Mouse (Mus musculus): Measurements from ENCODE around the gene Ush1g.

The Ush1g gene

GRCm38 (mm10) chr11:115287386-115287785, 34.5 kb downstream of the Ush1g start:
- no peak for DNase-seq (ENCODE audit: low spot score)

DNA sequence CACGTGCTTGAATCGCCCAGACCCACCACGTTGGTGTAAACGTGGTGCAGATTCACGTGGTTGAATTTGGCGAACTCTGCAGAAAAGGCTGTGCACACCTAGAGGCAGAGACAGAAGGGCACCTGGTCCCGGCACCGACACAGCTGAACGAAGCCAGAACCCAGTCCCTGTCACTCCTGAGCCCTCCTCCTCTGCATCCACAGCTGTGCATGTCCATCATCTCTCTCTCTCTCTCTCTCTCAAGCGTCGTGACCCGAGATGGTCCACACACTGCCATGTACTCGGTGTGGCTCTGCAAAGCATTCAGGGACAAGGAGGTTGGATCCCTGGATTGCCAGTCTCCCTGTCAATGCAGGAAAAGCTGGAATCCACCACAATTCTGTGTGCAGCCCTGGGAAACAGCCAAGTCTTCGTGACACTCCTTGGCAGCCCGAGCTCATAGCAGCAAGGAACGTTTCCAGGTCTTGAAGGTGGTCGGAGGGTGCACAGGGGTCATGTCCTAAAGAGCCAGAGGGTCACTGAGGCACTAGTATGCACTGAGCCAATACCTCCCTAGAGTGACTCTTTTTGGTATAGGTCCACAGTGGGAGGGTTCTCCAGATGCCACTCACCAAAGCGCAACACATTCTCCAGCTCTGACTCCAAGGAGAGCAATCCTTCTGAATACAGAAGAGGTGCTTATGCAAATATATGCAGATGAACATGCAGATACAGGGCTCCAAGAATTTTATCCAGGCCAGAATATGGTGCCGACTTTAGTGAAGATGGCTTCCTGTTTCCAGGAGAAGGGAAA, 35.4 kb downstream of the Ush1g start:
- no peak for DNase-seq (ENCODE audit: low spot score)

DNA sequence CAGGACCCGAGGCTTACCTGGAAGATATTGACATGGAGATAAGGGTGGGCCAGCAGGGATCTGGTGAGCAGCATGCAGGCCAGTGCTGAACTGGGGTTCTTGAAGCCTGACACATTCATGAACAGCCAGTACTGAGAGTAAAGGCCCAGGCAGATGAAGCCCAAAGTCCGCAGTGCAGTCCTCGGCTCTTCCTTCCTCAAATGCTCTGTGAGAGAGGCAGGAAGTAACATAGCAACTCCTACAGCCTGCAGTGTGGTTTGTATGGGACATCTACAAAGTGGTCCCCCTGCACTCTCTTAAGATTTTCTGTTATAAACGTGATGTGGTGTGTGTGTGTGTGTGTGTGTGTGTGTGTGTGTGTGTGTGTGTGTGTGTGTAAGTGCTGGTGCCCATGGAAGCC, 36.6 kb downstream of the Ush1g start:
- DNase-seq (ENCODE audit: low spot score): no peak

- no peak for DNase-seq (ENCODE audit: low spot score)
Observed at GRCm38 (mm10) chr11:115283891-115284620, 37.8 kb downstream of the Ush1g start.

GRCm38 (mm10) chr11:115283486-115283765, 38.4 kb downstream of the Ush1g start:
- DNase-seq (ENCODE audit: low spot score): no peak

DNA sequence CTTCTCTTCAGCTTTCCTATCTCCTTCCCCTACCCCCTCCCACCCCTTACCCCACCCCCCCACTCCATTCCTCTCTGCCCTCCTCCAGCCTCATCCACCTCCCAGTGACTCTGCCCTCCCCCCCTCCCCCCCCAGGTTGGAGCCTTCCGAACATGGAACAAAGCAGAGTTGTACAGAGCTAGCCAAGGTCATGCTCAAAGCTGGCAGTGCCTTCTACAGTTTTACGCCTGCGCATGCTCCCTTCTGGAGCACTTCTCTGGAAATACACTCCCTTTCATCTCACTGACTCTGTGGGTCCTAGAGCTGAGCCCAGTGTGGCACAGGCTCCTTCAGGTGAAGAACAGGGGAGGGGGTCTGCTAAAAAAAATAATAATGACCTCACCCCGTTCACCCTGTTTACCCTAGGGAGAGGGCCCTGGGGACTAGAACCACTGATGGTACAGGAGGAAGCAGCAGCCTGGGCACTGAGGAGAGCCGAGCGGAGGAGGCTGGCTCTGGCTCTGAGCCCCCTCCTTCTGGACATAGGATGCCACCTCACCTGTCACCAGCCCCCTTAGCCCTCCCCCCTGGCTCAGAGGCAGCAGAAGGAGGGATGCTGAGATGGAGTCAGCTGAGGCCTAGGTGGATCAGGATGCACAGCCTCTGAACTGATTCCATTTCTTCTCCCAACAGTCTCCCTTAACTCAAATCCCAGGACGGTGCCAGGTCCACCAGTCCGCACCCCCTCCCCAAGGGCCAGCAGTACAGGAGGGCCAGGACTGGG, 38.9 kb downstream of the Ush1g start:
- no peak for DNase-seq (ENCODE audit: low spot score)

DNA sequence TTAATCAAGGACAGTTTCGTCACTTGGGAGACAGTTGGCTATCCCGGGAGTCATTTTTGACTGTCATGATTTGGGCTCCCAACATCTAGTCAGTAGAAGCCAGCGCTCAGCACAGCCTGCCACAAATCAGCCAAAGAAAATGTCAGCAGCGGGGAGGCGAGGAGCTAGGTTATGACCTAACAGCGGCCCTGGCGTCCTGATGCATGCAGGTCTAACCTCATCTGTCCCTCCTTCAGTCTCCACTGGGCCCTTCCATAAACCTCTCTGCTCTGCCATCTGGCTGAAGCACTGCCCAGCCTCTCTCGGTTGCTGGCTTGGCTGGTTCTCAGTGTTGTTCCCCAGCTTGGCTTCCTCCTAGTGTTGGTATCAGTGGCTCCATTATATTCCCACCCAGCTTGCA, 39.5 kb downstream of the Ush1g start:
- no peak for DNase-seq (ENCODE audit: low spot score)

- DNase-seq (ENCODE audit: low spot score): no peak
Observed at GRCm38 (mm10) chr11:115279726-115280125, 42.1 kb downstream of the Ush1g start.

- DNase-seq (ENCODE audit: low spot score): no peak
Observed at GRCm38 (mm10) chr11:115278176-115278575, 43.7 kb downstream of the Ush1g start.

GRCm38 (mm10) chr11:115277604-115277975, 44.3 kb downstream of the Ush1g start:
- DNase-seq (ENCODE audit: low spot score): no peak

GRCm38 (mm10) chr11:115276780-115277603, 44.8 kb downstream of the Ush1g start, which contains the start of gene Fdxr:
TSS of gene Fdxr (minus strand) at chr11:115277050.
- DNase-seq (ENCODE audit: low spot score): peak; percentile 97

DNA sequence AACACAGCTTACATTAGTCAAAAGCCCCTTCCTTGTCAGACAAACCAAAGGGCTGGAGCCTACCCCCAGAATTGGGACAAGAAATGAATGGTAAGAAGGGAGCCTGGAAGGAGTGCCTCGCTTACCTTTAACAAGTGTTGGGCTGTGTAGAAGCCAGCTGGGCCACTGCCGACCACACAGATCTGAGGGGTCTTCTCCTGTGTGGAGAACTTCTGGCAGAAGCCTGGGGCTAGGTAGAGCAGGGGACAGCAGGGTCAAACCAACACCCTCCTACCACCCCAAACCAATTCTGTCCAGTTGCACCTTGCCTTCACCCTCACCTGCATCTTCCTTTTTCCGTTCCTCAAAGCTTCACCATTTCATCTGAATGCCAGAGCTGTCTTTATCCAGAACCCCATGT, 45.9 kb downstream of the Ush1g start:
- DNase-seq (ENCODE audit: low spot score): no peak

DNA sequence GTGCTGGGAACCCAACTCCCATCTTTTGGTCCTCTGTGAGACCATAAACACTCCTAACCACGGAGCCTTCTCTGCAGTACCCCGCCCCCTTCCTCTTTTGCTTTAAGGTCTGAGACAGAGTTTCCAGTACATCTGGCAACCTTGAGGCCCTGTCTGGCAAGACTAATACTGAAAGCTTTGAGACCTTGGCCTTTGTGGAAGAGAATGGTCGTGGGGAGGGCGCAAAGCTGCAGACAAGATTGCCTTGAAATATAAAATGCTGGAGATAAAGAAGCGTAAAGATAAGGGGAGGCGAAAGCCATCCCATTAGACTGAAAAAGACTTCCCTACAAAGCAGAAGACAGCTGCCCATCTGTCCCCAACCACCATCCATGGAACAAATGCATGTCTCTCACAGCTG, 46.3 kb downstream of the Ush1g start:
- no peak for DNase-seq (ENCODE audit: low spot score)

- no peak for DNase-seq (ENCODE audit: low spot score)
Observed at GRCm38 (mm10) chr11:115274771-115275170, 47.1 kb downstream of the Ush1g start.

DNA sequence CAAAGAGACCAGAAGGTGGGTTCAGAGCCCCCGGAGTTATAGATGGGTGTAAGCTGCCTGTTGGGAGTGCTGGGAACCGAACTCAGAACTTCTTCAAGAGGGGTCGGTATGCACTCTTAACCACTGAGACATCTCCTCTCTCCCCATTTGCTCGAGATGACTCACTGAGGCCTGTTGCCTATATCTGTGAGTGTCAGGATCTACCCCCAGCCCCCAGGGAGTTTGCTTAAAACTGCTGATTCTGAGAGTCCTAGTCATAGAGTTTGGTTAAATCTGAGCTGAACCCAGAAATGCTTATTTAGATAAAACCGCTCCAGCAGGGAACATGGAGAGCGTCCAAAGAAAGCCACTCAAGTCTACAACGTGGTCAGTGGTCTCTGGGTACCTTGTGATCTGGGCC, 47.7 kb downstream of the Ush1g start:
- DNase-seq (ENCODE audit: low spot score): no peak

GRCm38 (mm10) chr11:115273735-115274134, 48.1 kb downstream of the Ush1g start:
- DNase-seq (ENCODE audit: low spot score): no peak

DNA sequence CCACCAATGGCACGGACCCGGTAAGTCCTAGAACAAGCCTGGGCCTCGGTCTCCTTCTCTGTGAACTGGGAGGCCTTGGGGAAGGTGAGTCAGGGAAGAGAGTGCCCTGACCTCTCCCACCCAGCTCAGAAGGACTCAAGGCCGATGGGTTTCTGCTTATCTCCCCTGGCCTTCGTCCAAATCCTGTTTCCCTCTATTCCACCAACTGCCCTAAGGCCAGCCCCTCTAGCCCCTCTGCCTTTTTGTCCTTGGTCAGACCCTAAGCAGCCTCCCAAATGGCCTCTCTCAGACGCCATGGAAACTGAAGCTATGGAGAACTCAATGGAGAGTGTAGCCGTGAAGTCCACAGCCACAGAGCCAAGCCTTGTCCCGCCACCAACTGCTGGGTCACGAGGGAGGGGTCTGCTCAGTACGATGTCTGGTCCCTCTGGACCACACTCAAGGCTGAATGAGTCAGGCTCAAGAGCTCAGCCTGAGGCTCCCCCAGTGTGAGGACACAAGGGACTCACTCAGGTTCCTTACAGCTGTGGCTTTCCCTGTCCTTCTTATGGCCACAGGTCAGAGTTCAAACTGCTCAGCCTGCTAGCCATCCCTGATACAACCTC, 48.8 kb downstream of the Ush1g start:
- no peak for DNase-seq (ENCODE audit: low spot score)

GRCm38 (mm10) chr11:115271481-115271880, 50.4 kb downstream of the Ush1g start:
- no peak for DNase-seq (ENCODE audit: low spot score)

DNA sequence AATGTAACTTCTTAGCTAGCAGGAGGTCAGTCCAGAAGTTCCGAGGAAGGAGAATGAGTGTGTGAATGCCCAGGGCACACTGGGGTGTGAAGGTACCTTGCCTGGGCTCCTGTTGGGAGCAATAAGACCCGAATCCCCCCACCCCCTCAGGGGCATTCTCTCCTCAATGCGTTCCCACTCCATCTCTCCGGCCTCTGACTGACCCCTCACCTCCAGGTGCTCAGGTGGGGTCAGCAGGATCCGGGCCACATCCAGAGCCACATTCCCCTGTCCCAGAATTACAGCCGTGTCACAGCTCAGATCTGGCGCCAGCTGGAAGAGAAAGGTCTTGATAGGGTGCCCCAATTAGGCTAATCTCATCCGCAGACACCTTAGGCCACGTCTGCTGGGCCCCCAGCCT, 50.8 kb downstream of the Ush1g start:
- DNase-seq (ENCODE audit: low spot score): no peak

GRCm38 (mm10) chr11:115270148-115270861, 51.5 kb downstream of the Ush1g start:
- DNase-seq (ENCODE audit: low spot score): peak; percentile 78
